Mouse (Mus musculus): Measurements from ENCODE around the gene Dok7.
A peak's percentile ranks its signal among the peaks of the same experiment; 100 is the strongest.

Gene Dok7

GRCm38 (mm10) chr5:35057582-35057981 is 1.0 kb downstream of the Dok7 start:
- no peak for DNase-seq (ENCODE audit: low read depth, low spot score)

GRCm38 (mm10) chr5:35058216-35058615 is 1.6 kb downstream of the Dok7 start:
- DNase-seq (ENCODE audit: low read depth, low spot score) = no peak

DNA sequence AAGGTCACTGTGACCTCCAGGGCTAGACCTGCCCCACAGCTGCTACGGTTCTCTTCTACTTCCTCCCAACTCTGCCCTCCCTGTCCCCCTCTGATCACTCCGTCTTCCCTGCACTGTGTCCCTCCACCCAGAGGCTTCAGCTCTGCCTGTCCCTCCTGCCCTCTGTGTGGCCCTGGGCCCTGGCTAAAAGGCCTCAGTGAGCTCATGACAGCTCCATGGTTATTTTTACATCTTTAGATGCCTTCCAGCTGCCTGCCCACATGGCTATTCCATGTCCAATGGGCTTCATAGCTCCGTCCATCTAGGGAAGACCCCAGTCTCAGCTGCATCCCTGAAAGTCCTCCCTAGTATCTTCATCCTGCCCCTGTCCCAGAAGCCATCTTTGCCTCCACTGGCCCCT is 3.5 kb downstream of the Dok7 start:
- DNase-seq (ENCODE audit: low read depth, low spot score) = no peak

DNA sequence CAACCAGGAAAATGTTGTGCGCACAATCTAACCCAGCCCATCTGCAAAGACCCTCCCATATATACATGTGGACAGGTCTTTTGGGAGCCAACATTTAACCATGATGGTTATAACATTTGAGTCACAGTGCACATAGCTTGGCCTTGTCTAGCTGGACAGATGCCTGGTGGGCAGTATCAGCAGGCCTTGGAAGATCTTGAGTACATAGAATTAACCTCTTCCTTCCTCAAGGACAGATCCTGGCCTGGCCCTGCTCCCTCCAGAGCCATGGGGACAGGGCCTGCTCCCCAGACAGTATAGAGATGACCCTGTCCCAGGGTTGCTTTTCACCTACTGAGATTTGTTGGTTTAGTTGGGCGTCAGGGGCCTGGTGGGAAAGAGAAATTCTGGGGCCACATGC is 13.3 kb downstream of the Dok7 start:
- no peak for DNase-seq (ENCODE audit: low read depth, low spot score)

- DNase-seq (ENCODE audit: low read depth, low spot score) = no peak
These were observed 13.7 kb downstream of the Dok7 start for GRCm38 (mm10) chr5:35070314-35070713.

DNA sequence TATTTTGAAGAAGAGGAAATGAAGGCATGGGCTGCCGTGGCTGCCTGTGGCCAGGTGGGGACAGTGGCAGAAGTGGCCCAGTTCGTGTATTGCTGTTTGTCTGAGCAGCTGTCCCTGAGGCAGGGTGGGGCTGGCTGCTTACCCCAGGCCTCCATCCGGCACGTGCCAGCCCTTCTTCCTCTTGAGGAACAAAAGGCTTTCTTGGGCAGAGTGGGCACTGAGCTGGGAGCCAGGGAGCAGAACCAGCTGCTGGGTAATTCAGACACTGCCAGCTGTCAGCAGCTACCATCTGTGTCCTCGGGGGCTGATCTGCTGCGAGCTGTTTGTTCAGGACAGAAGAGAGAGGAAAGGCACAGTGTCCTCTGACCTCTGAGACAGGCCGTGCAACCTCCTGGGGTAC is 14.4 kb downstream of the Dok7 start:
- no peak for DNase-seq (ENCODE audit: low read depth, low spot score)

DNA sequence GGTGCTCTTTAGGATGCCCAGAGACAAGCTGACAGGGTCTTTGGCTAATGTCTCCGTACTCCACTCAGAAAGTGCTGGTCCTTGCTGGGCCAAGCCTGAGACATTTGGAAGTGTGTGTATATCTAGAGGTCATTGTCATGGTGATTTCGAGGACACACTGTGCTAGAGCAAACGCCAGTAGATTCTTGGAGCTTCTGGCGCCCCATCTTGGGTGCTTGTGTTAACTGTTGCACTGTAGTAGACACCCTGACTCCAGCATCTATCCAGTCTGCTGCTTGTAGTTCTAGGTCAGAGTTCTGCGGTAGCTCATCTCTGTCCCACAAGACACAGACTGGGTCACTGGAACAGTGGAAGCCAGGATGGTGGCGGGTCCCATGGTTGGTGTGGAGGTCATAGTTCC is 15.3 kb downstream of the Dok7 start:
- DNase-seq (ENCODE audit: low read depth, low spot score) = no peak

GRCm38 (mm10) chr5:35073235-35073634 is 16.7 kb downstream of the Dok7 start:
- DNase-seq (ENCODE audit: low read depth, low spot score) = no peak

- no peak for DNase-seq (ENCODE audit: low read depth, low spot score)
These were observed 17.4 kb downstream of the Dok7 start for GRCm38 (mm10) chr5:35073992-35074391.

DNA sequence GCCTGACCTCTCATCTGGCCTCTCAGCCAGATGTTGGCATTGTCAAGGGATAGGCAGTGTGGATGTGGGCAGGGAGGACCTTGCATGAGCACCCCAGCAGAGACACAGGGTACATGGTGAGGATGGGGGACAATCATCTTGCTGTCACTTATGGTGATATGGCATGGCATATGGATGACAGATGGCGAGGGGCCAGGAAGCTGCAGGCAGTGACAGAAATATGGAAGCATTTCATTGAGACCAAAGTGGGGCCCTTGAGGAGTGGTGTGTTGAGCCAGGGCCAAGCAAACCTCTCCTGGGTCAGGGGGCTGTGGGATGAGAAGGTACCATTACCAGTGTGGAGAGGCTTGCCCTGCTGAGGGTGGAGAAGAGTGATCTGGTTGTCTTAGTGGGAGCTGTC is 19.8 kb downstream of the Dok7 start:
- no peak for DNase-seq (ENCODE audit: low read depth, low spot score)

GRCm38 (mm10) chr5:35079101-35079500 is 22.5 kb downstream of the Dok7 start:
- DNase-seq (ENCODE audit: low read depth, low spot score) = no peak

DNA sequence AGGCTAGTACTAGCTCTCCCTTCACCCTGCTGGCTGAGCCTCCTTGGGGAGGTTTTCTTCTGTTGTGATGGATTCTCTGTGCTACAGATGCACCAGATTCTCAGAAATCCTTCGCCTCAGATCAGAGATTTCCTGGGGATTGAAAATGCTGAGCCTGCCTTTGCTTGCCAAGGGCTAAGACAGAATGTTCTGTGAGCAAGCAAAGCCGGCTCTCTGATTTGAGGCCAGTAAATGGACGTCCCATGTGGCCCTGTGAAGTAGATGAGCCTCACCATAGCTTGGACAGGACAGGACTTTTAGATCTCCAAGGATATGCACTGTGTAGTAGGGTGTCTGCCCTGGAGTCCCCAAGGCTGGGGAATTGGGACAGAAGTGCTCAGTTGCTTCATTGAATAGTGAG is 28.3 kb downstream of the Dok7 start:
- DNase-seq (ENCODE audit: low read depth, low spot score) = no peak

- peak; percentile 86 for DNase-seq (ENCODE audit: low read depth, low spot score)
These were observed 32.4 kb downstream of the Dok7 start for GRCm38 (mm10) chr5:35088785-35089613.

GRCm38 (mm10) chr5:35089614-35089963 is 33.0 kb downstream of the Dok7 start:
- no peak for DNase-seq (ENCODE audit: low read depth, low spot score)

GRCm38 (mm10) chr5:35091636-35092035 is 35.1 kb downstream of the Dok7 start:
- no peak for DNase-seq (ENCODE audit: low read depth, low spot score)

DNA sequence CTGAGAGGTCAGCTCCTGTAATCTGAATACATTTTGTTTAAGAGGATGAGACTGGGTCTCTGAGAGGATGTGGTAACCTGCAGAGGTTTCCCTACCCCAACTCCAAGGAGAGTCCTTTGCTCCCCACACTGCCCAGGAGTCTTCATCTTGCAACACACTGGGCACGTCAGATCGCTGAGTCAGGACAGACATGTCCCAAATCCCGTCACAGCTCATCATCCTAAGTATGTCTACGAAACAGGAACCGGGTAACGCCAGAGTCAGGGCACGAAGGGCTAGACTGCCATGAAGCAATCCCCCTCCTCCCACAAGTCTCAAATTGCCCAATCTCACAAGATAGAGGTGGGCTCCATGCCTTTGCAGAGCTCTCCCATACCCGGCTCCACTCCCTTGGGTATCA is 46.5 kb downstream of the Dok7 start:
- no peak for DNase-seq (ENCODE audit: low read depth, low spot score)

DNA sequence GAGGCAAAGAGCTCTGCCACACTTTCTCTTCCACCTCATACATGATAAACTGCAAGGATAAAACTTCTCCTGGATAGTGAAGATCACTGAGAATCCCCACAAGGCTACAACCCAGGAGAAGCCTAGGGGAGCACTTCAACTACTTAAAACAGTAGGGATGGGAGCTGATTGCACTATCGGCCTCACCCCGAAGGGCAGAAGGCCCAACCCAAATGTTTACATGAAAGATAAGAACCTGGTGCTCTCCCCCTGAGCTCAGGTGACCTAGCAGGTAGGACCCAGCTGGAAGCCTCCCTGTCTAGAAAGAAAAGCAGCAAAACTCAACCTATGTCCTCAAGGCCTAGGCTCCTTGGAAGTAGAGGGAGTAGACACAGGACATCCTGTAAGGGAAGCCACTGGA is 47.0 kb downstream of the Dok7 start:
- DNase-seq (ENCODE audit: low read depth, low spot score) = no peak

DNA sequence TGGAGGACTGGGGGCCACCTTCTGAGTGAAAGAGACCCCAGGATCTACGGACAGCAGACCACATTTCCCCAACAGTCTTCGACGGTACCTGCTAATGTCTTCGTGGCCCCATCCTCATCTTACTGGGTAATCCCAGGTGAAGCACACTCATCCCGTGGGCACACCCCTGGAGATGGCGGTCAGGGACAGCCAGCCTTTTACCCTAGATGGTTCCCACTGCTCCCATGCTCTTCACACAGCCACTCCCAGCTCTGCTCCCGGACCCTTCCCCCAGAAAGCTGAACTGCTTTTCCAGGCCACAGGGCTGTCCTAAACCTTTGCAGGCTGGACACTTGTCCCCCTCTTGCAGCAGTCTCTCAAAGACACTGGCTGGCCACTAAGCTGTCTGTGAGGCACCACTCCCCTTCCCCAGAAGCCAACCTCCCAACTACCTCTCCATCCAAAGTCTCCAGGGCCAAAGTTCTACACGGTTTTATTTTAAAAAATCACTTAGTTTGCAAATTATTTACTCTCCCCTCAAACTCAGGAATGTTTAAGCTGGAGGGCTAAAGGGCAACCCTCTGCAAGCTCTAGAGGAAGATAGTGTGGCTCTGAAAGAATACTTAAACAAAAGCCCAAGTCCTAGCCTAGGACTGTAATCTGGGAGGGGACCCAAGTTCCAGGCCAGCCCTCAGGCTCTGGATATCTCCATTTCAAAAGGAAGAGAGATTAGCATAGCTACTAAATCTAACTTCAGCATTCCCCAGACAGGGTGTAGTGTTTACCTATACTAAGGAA is 47.8 kb downstream of the Dok7 start:
- peak; percentile 95 for DNase-seq (ENCODE audit: low read depth, low spot score)

DNA sequence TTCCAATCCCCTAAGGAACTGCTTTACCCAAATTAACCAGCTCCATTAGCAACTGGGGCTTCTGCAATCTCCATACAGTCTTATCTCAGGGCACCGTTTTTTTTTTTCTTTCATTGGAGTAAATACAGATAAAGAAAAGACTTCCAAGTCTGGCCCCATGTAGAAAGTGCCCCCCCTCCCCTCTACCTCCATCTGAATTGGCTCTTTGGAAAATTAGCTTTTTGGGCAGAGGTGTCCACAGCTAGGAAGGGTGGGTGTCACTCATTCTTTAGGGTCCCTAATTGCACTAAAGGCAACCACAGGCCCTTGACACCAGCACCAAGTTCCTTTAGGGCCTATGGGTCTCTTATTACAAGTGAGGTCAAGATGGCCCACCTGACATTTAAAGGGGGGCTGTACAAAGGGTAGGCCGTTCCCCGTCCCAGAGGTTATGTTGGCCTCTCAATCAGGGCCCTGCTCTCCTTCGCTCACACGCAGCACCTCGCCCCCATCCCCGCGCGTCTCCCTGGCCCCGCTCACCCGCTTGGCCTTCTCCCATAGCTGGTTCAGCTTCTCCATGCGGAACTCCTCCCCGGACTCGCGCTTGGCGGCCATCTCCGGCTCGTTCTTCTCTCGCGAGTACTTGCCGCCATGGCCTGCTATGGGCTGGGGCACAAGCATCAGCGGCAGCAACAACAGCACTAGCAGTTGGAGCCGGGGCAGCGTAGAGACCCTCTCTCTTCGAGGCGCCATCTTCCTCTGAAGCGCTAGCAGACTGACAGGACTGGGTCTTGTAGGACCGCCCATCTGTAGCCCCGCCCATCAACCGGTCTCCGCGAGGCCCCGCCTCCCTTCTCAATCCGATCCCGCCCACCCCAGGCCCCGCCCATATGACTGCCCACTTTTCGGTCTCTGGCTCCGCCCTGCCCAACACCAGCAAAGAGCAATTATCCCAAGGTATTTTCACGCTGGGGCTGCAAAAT is 48.7 kb downstream of the Dok7 start, which contains the start of gene Lrpap1:
Gene Lrpap1 (minus strand): TSS at position 807 of the 962 bp plus-strand sequence.
- DNase-seq (ENCODE audit: low read depth, low spot score) = peak; percentile 88

- DNase-seq (ENCODE audit: low read depth, low spot score) = no peak
These were observed 49.3 kb downstream of the Dok7 start for GRCm38 (mm10) chr5:35105922-35106298.

DNA sequence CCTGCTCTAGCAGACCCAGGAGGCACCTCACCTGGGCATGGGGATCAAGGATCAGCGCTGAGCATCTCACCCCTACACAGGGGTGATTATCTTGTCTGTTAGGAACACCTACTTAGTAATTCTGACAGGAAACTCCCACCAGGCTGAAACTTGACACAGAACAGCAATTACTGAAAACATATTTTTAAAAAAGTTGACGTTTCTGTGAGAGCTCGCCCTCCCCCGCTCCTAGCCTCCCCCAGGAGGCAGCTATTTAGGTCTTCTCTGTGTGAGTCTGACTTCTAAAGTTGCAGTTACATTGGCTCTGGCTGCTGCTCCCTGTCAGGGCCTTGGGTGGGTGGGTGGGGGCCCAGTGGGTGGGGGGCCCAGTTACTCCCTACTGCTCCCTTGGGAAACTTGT is 55.9 kb downstream of the Dok7 start:
- DNase-seq (ENCODE audit: low read depth, low spot score) = no peak

GRCm38 (mm10) chr5:35116002-35116401 is 59.4 kb downstream of the Dok7 start:
- no peak for DNase-seq (ENCODE audit: low read depth, low spot score)
